ENCODE assay signal across 8 mouse cellular contexts in the genomic region with DNA sequence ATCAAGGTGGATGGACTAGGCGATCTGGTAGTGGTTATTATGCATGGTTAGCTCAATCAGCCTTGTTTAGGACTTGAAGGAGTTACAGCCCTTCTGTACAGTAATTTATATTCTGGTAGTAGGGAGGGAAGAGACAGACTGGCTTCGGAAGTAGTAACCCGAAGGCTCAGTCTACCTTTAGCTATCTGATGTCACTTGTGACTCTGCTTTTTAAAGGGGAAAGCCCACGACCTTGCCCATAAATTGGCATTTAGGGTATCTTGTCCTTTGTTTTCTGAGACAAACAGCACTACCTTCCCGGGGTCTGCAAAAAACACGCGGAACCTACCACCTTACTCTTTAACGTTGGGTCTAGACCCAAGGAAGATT. TPM values are rescaled to one million over a fixed set of nuclear protein-coding genes. Genes with fewer than 3 reads are reported as not detected.
DNase-seq lines count a peak whose midpoint lies in the region; ATAC-seq and TF ChIP-seq lines count a peak whose summit lies in the region.

No protein-coding gene starts in this region.

- H3K27ac ChIP-seq in kidney, embryonic 16.5 days (ENCODE audit: low read length), result peak overlapping the region; percentile 98
- H3K27ac ChIP-seq in embryonic facial prominence, embryonic 10.5 days (replicated peaks), result peak overlapping the region; percentile 89
- peak overlapping the region; percentile 94 for H3K27ac ChIP-seq in intestine, embryonic 15.5 days

- H3ac ChIP-seq in myocyte (ENCODE audit: control insufficient read depth, insufficient read length), result peak overlapping the region; percentile 52

- peak overlapping the region; percentile 82 for H3K9ac ChIP-seq in kidney, embryonic 16.5 days (replicated peaks; ENCODE audit: low read length)
- peak overlapping the region; percentile 78 for H3K9ac ChIP-seq in intestine, embryonic 15.5 days

- H3K4me2 ChIP-seq in kidney, embryonic 16.5 days (replicated peaks; ENCODE audit: low read depth, low read length), result peak overlapping the region; percentile 96
- H3K4me2 ChIP-seq in intestine, embryonic 15.5 days (replicated peaks), result peak overlapping the region; percentile 76
- H3K4me2 ChIP-seq in myocyte (ENCODE audit: low read depth), result peak overlapping the region; percentile 83

- peak overlapping the region; percentile 68 for H3K4me3 ChIP-seq in kidney, embryonic 16.5 days (ENCODE audit: low read length)
- peak overlapping the region; percentile 86 for H3K4me3 ChIP-seq in embryonic facial prominence, embryonic 10.5 days
- peak overlapping the region; percentile 81 for H3K4me3 ChIP-seq in intestine, embryonic 15.5 days (replicated peaks)
- peak overlapping the region; percentile 39 for H3K4me3 ChIP-seq in myocyte

- peaks cover 7% of the 10 kb centered on the region for H3K79me2 ChIP-seq in myocyte (ENCODE audit: control insufficient read depth, insufficient read depth)

- TF ChIP-seq POLR2A in myocyte (IDR thresholded peaks at IDR 0.05; ENCODE audit: insufficient read length, low read depth), result no peak

- H3K9me3 ChIP-seq in kidney, embryonic 16.5 days (ENCODE audit: low read length), result no peaks in the 10 kb centered on the region
- H3K9me3 ChIP-seq in embryonic facial prominence, embryonic 10.5 days, result no peaks in the 10 kb centered on the region
- no peaks in the 10 kb centered on the region for H3K9me3 ChIP-seq in intestine, embryonic 15.5 days

- 2% methylated on average over 8 of the region's 8 CpGs for WGBS in kidney, embryonic 16.5 days
- 7% methylated on average over 8 of the region's 8 CpGs for WGBS in embryonic facial prominence, embryonic 10.5 days
- 3% methylated on average over 8 of the region's 8 CpGs for WGBS in intestine, embryonic 15.5 days

- no peak for ATAC-seq in kidney, embryonic 16.5 days (ENCODE audit: low FRiP score, low TSS enrichment)
- no peak for ATAC-seq in intestine, embryonic 15.5 days

- H3K4me1 ChIP-seq in kidney, embryonic 16.5 days (ENCODE audit: insufficient read depth, low read length), result peaks cover 23% of the 10 kb centered on the region
- peaks cover 33% of the 10 kb centered on the region for H3K4me1 ChIP-seq in embryonic facial prominence, embryonic 10.5 days
- H3K4me1 ChIP-seq in intestine, embryonic 15.5 days (replicated peaks), result peaks cover 21% of the 10 kb centered on the region

- peaks cover 21% of the 10 kb centered on the region for H3K36me3 ChIP-seq in kidney, embryonic 16.5 days (ENCODE audit: insufficient read depth, low read length)
- H3K36me3 ChIP-seq in embryonic facial prominence, embryonic 10.5 days (replicated peaks), result peaks cover 27% of the 10 kb centered on the region
- H3K36me3 ChIP-seq in intestine, embryonic 15.5 days, result peaks cover 11% of the 10 kb centered on the region
- peaks cover 4% of the 10 kb centered on the region for H3K36me3 ChIP-seq in myocyte (ENCODE audit: control insufficient read depth, insufficient read depth)

- DNase-seq in kidney, adult 18-20 months, result no peak
- no peak for DNase-seq in embryonic facial prominence, embryonic 10.5 days (ENCODE audit: low spot score)
- DNase-seq in layer of hippocampus, postnatal 10 days (ENCODE audit: low spot score in 2 of 2), result no peak
- no peak for DNase-seq in right cerebral cortex, adult 2 months (ENCODE audit: low spot score in 2 of 2)
- no peak for DNase-seq in kidney, adult 11 months

- H3K27me3 ChIP-seq in kidney, embryonic 16.5 days (ENCODE audit: insufficient read depth, low read length), result no peaks in the 10 kb centered on the region
- H3K27me3 ChIP-seq in embryonic facial prominence, embryonic 10.5 days (replicated peaks; ENCODE audit: low read depth, poor library complexity, severe bottlenecking), result peaks cover 27% of the 10 kb centered on the region
- H3K27me3 ChIP-seq in intestine, embryonic 15.5 days (replicated peaks), result no peaks in the 10 kb centered on the region
- no peaks in the 10 kb centered on the region for H3K27me3 ChIP-seq in myocyte (ENCODE audit: control insufficient read depth, insufficient read depth, insufficient read length)

TF ChIP-seq in myocyte, 11 proteins besides CTCF, POLR2A, EP300 and RAD21:
- no peak for TF ChIP-seq POLR2AphosphoS2 (IDR thresholded peaks at IDR 0.05; ENCODE audit: insufficient read length, low read depth)
- no peak for TF ChIP-seq CEBPB (IDR thresholded peaks at IDR 0.05; ENCODE audit: insufficient read depth, poor library complexity, severe bottlenecking)
- TF ChIP-seq SRF (IDR thresholded peaks at IDR 0.05; ENCODE audit: control insufficient read depth, insufficient read length, low read depth), result no peak
- TF ChIP-seq MAX (IDR thresholded peaks at IDR 0.05; ENCODE audit: low read depth), result no peak
- TF ChIP-seq TCF3 (IDR thresholded peaks at IDR 0.05; ENCODE audit: insufficient read length, low read depth), result no peak
- no peak for TF ChIP-seq USF1 (IDR thresholded peaks at IDR 0.05; ENCODE audit: low read depth)
- no peak for TF ChIP-seq MYOG (IDR thresholded peaks at IDR 0.05; ENCODE audit: control insufficient read depth in 1 of 3, insufficient read depth in 1 of 3, insufficient read length in 2 of 3, low read depth in 2 of 3)
- no peak for TF ChIP-seq REST (IDR thresholded peaks at IDR 0.05; ENCODE audit: insufficient read depth, insufficient read length)
- TF ChIP-seq E2F4 (IDR thresholded peaks at IDR 0.05; ENCODE audit: insufficient read depth), result no peak
- TF ChIP-seq MYOD1 (IDR thresholded peaks at IDR 0.05; ENCODE audit: control insufficient read depth in 1 of 3, insufficient read length in 2 of 3, low read depth in 2 of 3), result no peak
- no peak for TF ChIP-seq TCF12 (IDR thresholded peaks at IDR 0.05; ENCODE audit: insufficient read depth, poor library complexity, severe bottlenecking)

RNA-seq across cellular contexts. Expression of a gene that starts 0.7 kb away (rescaled TPM):
- 142 and 152 TPM in 2 replicates for polyA plus RNA-seq in kidney, embryonic 16.5 days (2015; fragmentation: Nextera tagmentation; extraction: Ambion mirVana)
- polyA plus RNA-seq in embryonic facial prominence, embryonic 10.5 days (2016; fragmentation: Nextera tagmentation; extraction: Ambion mirVana), result 75.2 and 76.8 TPM in 2 replicates
- polyA plus RNA-seq in intestine, embryonic 15.5 days (2015; fragmentation: Nextera tagmentation; extraction: Ambion mirVana), result 95.2 and 108 TPM in 2 replicates
- polyA plus RNA-seq in myocyte (2012; fragmentation: generic; extraction: Trizol), result 61.7 TPM
- total RNA-seq in layer of hippocampus, postnatal 10 days (2021), result 10 to 100 TPM; 66.2 to 79.4 TPM

RNA-seq across cellular contexts. Expression of a gene that starts 1.0 kb away (rescaled TPM):
- 30.0 and 30.9 TPM in 2 replicates for polyA plus RNA-seq in kidney, embryonic 16.5 days (2015; fragmentation: Nextera tagmentation; extraction: Ambion mirVana)
- polyA plus RNA-seq in embryonic facial prominence, embryonic 10.5 days (2016; fragmentation: Nextera tagmentation; extraction: Ambion mirVana), result 8.3 and 9.9 TPM in 2 replicates
- polyA plus RNA-seq in intestine, embryonic 15.5 days (2015; fragmentation: Nextera tagmentation; extraction: Ambion mirVana), result 29.8 and 32.1 TPM in 2 replicates
- 16.0 TPM for polyA plus RNA-seq in myocyte (2012; fragmentation: generic; extraction: Trizol)
- total RNA-seq in layer of hippocampus, postnatal 10 days (2021), result 1 to 10 TPM; 5.2 to 5.9 TPM

RNA-seq across cellular contexts. Expression of a gene that starts 17.0 kb away (rescaled TPM):
- polyA plus RNA-seq in kidney, embryonic 16.5 days (2015; fragmentation: Nextera tagmentation; extraction: Ambion mirVana), result 34.7 and 35.8 TPM in 2 replicates
- polyA plus RNA-seq in embryonic facial prominence, embryonic 10.5 days (2016; fragmentation: Nextera tagmentation; extraction: Ambion mirVana), result 9.3 and 9.8 TPM in 2 replicates
- polyA plus RNA-seq in intestine, embryonic 15.5 days (2015; fragmentation: Nextera tagmentation; extraction: Ambion mirVana), result 13.2 and 14.5 TPM in 2 replicates
- 1.7 TPM for polyA plus RNA-seq in myocyte (2012; fragmentation: generic; extraction: Trizol)
- total RNA-seq in layer of hippocampus, postnatal 10 days (2021), result 1 to 10 TPM; 4.4 to 4.8 TPM

RNA-seq across cellular contexts. Expression of a gene that starts 18.0 kb away (rescaled TPM):
- 12.2 and 13.2 TPM in 2 replicates for polyA plus RNA-seq in kidney, embryonic 16.5 days (2015; fragmentation: Nextera tagmentation; extraction: Ambion mirVana)
- polyA plus RNA-seq in embryonic facial prominence, embryonic 10.5 days (2016; fragmentation: Nextera tagmentation; extraction: Ambion mirVana), result 12.1 and 12.3 TPM in 2 replicates
- polyA plus RNA-seq in intestine, embryonic 15.5 days (2015; fragmentation: Nextera tagmentation; extraction: Ambion mirVana), result 12.0 and 12.1 TPM in 2 replicates
- 13.5 TPM for polyA plus RNA-seq in myocyte (2012; fragmentation: generic; extraction: Trizol)
- 10 to 100 TPM; 37.1 to 41.5 TPM for total RNA-seq in layer of hippocampus, postnatal 10 days (2021)

RNA-seq across cellular contexts. Expression of a gene that starts 25.2 kb away (rescaled TPM):
- polyA plus RNA-seq in kidney, embryonic 16.5 days (2015; fragmentation: Nextera tagmentation; extraction: Ambion mirVana), result 0.08 and 0.12 TPM in 2 replicates
- not detected in 2 replicates for polyA plus RNA-seq in embryonic facial prominence, embryonic 10.5 days (2016; fragmentation: Nextera tagmentation; extraction: Ambion mirVana)
- polyA plus RNA-seq in intestine, embryonic 15.5 days (2015; fragmentation: Nextera tagmentation; extraction: Ambion mirVana), result 0.06 TPM in 1 of 2 replicates, not detected in the other
- not detected for polyA plus RNA-seq in myocyte (2012; fragmentation: generic; extraction: Trizol)
- total RNA-seq in layer of hippocampus, postnatal 10 days (2021), result not detected
